Mouse (Mus musculus) testis, adult 2 months (tissue): ENCODE data around the gene Olfr1368. TPM values are rescaled to one million over a fixed set of nuclear protein-coding genes. Genes with fewer than 3 reads are reported as not detected.

Experiments
- H3K27ac ChIP-seq: fragments of 200-500 bp; 2 replicates; pipeline ENCODE4 v1.5.1; 2012; ENCODE audit warnings: low read depth, low read length; ENCODE audit not compliant: control insufficient read depth, insufficient read depth
- H3K27me3 ChIP-seq: fragments of 200-500 bp; 2 replicates; pipeline ENCODE4 v1.6.1; 2012; ENCODE audit warnings: mild to moderate bottlenecking, low read length, moderate library complexity; ENCODE audit not compliant: control insufficient read depth, insufficient read depth
- H3K36me3 ChIP-seq: fragments of 200-500 bp; 2 replicates; pipeline ENCODE4 v1.6.1; 2012; ENCODE audit warnings: mild to moderate bottlenecking, low read length; ENCODE audit not compliant: control insufficient read depth, insufficient read depth
- H3K4me1 ChIP-seq: fragments of 200-500 bp; 2 replicates; pipeline ENCODE4 v1.6.1; 2012; ENCODE audit warnings: low read length; ENCODE audit not compliant: control insufficient read depth, insufficient read depth
- H3K4me3 ChIP-seq: fragments of 200-500 bp; 2 replicates; pipeline ENCODE4 v1.5.1; 2012; ENCODE audit warnings: low read depth, mild to moderate bottlenecking, low read length, moderate library complexity, mixed read lengths; ENCODE audit not compliant: control insufficient read depth
- CTCF ChIP-seq: fragments of 200-500 bp; IDR thresholded peaks from 2 replicates; pipeline ENCODE4 v1.5.1; 2012; ENCODE audit warnings: low read depth, mild to moderate bottlenecking, inconsistent platforms, low read length, moderate library complexity; ENCODE audit not compliant: control insufficient read depth, insufficient read depth, insufficient replicate concordance
- POLR2A ChIP-seq: fragments of 200-500 bp; IDR thresholded peaks from 2 replicates; pipeline ENCODE4 v1.6.1; 2012; ENCODE audit warnings: low read depth, mild to moderate bottlenecking, inconsistent platforms, low read length, moderate library complexity; ENCODE audit not compliant: control insufficient read depth
- polyA plus RNA-seq: library from polyadenylated mRNA; depleted of rRNA; stranded (reverse); fragments of >200 nt; gene quantifications from 2 replicates; pipeline ENCODE4 v1.2.3, GENCODE M21; 2012

The Olfr1368 gene
- polyA plus RNA-seq, 1 experiment = 0.10 TPM

DNA sequence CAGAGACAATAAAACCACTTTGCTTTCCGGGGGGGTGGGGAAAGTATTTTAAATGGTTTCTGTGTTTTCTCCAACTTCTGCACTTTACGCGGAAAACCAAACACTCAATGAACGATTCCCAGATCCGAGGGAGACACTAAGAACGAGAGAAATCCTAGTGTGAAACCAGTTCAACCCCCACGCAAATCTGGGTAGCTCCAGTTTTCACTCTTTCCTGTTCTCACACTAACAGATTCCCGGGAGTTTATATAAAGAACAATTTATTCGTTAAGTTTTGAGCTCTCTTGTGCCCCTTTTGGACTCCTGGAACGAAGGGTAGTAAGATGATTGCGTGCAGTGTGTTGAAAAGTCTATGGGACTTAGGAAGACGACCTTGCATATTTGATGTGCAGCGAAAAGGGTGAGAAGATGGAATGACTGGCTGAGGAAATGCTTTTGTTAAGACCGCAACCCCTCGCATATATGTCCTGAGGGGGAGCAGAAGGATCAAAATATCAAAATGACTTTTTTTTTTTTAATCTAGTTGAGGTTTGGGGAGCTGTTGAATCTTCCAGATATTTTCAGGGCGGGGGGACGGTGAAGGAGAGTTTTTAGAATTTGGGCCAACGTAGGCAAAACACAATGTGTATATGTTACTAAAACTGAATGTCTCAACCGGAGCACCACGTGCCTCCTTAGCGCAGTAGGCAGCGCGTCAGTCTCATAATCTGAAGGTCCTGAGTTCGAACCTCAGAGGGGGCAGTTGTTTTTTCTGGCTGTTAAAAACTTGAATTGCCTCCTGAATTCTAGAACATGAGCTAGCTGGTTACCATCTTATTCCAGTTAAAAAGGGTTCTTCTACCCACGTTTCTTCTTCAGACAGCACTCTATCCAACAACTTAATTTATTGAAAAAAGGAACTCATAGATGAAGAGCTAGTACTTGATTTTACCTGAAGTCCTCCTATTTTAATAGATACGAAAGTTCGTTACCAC, 21.6 kb upstream of the Olfr1368 start:
- Histone ChIP-seq H3K4me3 (peak overlapping the region; percentile 37; the same call in 1 of the 2 replicates), H3K36me3 (no peaks in the 10 kb centered on the region), H3K4me1 (peaks cover 5% of the 10 kb centered on the region), H3K27me3 (no peaks in the 10 kb centered on the region), H3K27ac (no peak overlapping the region)
- TF ChIP-seq POLR2A = no peak
- no peak for TF ChIP-seq CTCF

DNA sequence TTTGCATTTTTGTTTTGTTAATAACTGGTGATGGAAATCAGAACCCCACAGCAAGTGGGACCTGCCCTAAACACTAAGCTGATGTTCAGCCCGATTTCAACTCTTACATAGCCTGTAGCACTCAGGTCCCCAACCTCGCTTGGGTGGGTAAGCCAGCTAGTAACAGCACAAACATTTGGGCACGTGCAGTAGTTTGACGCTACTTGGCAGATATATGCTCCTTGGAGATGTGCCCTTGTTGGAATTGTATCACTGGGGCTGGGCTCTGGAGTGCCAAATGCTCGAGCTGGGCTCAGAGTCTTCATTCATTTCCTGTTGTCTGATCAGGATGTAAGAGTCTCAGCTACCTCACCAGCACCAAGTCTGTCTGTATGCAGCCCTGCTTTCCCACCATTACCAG, 16.9 kb upstream of the Olfr1368 start:
- no peak overlapping the region for H3K27ac ChIP-seq
- H3K4me1 ChIP-seq = peaks cover 17% of the 10 kb centered on the region
- H3K4me3 ChIP-seq = no peak overlapping the region
- H3K27me3 ChIP-seq = no peaks in the 10 kb centered on the region
- no peaks in the 10 kb centered on the region for H3K36me3 ChIP-seq
- no peak for TF ChIP-seq POLR2A
- no peak for TF ChIP-seq CTCF

DNA sequence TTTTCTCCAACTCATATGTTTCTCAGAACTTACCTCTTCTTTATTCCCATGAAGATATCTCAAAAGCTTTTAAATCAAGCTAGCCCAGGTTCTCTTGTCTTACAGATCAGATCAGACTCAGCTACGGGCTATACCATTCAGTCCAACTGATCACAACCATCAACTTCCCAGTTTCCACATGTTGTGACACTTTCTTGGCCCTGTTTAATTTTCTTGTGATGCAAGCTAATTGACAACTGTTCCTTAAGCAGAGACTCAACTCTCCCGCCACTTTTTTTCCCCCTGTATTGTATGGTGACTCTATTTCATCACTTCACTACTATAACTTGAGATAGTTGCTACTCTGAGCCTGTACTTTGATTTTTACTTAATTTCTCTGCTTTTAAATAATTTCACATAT, 15.9 kb upstream of the Olfr1368 start:
- no peak overlapping the region for H3K27ac ChIP-seq
- no peak overlapping the region for H3K4me3 ChIP-seq
- no peaks in the 10 kb centered on the region for H3K27me3 ChIP-seq
- peaks cover 17% of the 10 kb centered on the region for H3K4me1 ChIP-seq
- TF ChIP-seq CTCF (no peak), POLR2A (no peak)
- H3K36me3 ChIP-seq = no peaks in the 10 kb centered on the region

DNA sequence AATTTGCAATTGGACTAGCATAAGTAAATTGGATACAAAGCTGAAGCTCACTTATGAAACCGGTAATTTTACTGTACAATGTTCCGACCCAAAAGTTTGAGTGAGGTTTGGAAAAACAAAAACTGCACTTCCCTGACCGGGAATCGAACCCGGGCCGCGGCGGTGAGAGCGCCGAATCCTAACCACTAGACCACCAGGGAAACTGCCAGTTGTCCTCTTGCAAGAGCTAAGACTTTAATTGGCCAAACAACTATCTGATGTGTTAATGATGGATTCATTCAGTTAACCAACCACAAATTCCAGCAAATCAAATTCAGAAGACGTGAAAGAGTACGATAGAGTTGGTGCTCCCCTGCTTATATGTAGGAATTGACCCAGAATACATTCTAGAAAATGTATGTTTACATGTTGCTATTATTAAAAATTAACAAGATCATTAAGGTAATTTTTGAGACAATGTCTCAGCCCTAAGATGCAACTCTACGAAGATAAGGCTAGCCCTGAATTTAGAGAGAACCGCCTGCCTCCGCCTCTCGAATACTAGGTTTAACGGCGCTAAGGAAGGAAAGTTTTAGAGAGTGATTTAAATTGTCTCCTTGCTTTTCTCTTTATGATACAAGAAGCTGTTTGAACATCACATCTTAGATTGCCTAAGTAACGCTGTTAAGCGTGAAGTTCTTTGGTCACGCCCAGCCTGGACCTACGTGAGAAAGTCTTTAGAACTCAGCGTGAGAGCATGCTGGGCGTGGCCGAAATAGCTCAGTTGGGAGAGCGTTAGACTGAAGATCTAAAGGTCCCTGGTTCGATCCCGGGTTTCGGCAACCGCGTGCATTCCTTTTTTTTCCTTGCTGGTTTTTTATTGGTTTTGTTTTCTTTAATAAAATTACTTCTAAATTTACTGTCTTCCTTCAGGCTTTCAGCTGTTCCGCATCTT, 15.3 kb upstream of the Olfr1368 start:
- Histone ChIP-seq H3K27me3 (no peaks in the 10 kb centered on the region), H3K36me3 (no peaks in the 10 kb centered on the region), H3K4me1 (peaks cover 17% of the 10 kb centered on the region), H3K27ac (no peak overlapping the region), H3K4me3 (peak overlapping the region; percentile 65; the same call in 1 of the 2 replicates)
- TF ChIP-seq CTCF (no peak), POLR2A (no peak)

DNA sequence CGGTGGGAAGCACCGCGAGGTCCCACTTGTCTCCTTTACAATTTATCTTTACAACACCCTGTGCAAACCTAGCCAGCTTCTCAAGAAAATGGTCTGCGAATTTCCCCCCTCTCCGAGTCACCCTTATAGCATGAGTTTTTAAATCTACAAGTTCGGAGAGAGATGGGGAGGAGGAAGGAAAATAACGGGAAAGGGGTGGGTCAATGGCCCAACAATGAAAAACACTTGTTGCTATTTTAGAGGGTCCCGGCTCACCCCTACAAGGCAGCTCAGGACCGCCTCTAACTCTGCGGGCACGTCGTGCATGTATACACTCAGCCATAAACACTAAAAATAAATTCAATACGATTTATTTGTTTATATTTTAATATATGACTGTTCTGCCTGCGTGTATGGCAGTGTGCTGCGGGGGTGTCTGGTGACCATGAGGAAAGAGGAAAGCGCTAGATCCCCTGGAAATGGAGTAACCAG, 14.4 kb upstream of the Olfr1368 start:
- Histone ChIP-seq H3K27ac (no peak overlapping the region), H3K4me3 (peak overlapping the region; percentile 62), H3K4me1 (peaks cover 17% of the 10 kb centered on the region), H3K27me3 (no peaks in the 10 kb centered on the region), H3K36me3 (no peaks in the 10 kb centered on the region)
- TF ChIP-seq POLR2A = no peak
- TF ChIP-seq CTCF = no peak

DNA sequence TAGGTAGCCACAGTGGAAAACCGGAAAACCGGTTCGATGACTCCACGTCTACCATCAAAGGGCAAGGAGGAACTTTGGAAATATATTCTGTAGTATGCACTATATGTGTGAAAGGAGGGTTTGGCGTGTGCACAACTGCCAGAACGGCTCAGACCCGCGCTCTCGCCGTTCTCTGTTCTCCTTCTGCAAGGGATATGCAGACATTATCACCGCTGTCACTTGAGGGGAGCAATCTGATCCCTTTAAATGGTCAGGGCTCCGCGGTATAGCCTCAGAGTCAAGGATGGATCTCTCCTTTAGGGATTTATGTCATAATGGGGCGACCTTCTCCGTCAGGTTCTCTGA, 13.8 kb upstream of the Olfr1368 start:
- Histone ChIP-seq H3K36me3 (no peaks in the 10 kb centered on the region), H3K27me3 (no peaks in the 10 kb centered on the region), H3K27ac (no peak overlapping the region), H3K4me1 (peaks cover 17% of the 10 kb centered on the region), H3K4me3 (peak overlapping the region; percentile 79)
- TF ChIP-seq POLR2A = no peak
- no peak for TF ChIP-seq CTCF

DNA sequence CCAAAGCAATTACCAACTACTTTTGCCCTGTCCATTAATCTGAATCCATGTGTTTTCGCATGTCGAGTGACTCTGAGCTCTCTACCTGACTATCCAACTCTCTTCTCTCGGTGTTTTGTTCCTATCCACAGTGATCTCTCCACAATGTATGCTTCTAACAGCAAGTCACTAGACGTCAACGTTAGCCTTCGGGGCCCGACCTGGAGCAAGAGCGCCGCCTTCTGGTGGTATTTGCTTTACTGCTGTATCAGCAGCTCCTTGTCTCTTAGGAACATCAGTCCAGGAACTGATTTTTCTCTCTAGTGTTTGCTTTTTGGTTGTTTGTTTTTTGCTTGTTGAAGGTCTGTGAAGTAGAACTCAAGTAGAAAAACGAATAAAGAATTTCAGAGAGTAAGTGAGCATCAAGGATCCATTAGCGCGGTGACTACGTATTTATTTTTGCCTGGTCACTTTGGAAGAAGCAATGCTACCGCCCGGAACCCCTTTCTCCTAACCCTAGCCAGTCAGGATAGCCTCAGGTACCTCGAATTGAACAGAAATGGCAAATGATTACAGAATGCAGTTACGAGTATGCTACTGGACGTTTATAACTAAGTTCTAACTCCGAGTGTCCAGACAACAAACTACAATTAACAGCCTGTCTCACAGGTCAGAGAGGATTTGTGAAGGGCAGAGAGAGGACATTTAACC, 13.3 kb upstream of the Olfr1368 start:
- Histone ChIP-seq H3K36me3 (no peaks in the 10 kb centered on the region), H3K27me3 (no peaks in the 10 kb centered on the region), H3K27ac (no peak overlapping the region), H3K4me3 (peak overlapping the region; percentile 79), H3K4me1 (peaks cover 17% of the 10 kb centered on the region)
- no peak for TF ChIP-seq POLR2A
- peak; percentile 76; the same call in 1 of the 2 replicates for TF ChIP-seq CTCF
